Mouse (Mus musculus) pancreas, adult 10 weeks (tissue): Measurements from ENCODE around the gene Tmem132a. TPM values are rescaled to one million over a fixed set of nuclear protein-coding genes. Genes with fewer than 3 reads are reported as not detected.

Experiments
- polyA plus RNA-seq: library from polyadenylated mRNA; stranded (reverse); fragments of 350-450 nt; fragmentation: Illumina TruSeq; extraction: RNeasy Lipid Tissue Mini Kit (QIAGEN cat#74804); gene quantifications from one replicate; pipeline ENCODE4 v1.2.3, GENCODE M21; 2015; ENCODE audit warnings: low read depth, low replicate concordance; ENCODE audit not compliant: insufficient read depth

The Tmem132a gene
- polyA plus RNA-seq = 2.2 TPM

GRCm38 (mm10) chr19:10869886-10870527 is at the start of gene Tmem132a:
Gene Tmem132a, minus strand, starts transcription at chr19:10869940.

GRCm38 (mm10) chr19:10895016-10895528 is 25.3 kb upstream of the Tmem132a start, which contains the start of gene Prpf19:
Gene Prpf19, plus strand, starts transcription at chr19:10895231.

GRCm38 (mm10) chr19:10881426-10882154 is 11.8 kb upstream of the Tmem132a start, which contains the start of gene Tmem109:
Gene Tmem109, minus strand, starts transcription at chr19:10882001.

GRCm38 (mm10) chr19:10839010-10839892 is 30.5 kb downstream of the Tmem132a start, which contains the start of gene Slc15a3:
Gene Slc15a3, plus strand, starts transcription at chr19:10839727.

GRCm38 (mm10) chr19:10829436-10830175 is 40.1 kb downstream of the Tmem132a start, which contains the start of gene Cd6:
Gene Cd6, minus strand, starts transcription at chr19:10830058.

Other genes with a start within 250 kb of the Tmem132a start
- not detected for gene Vwce, start 235.7 kb downstream of the Tmem132a start, polyA plus RNA-seq
- gene Pga5, start 191.9 kb downstream of the Tmem132a start, polyA plus RNA-seq = not detected
- 9.0 TPM for gene Vps37c, start 181.2 kb downstream of the Tmem132a start, polyA plus RNA-seq
- 0.52 TPM for gene Cd5, start 130.9 kb downstream of the Tmem132a start, polyA plus RNA-seq
- gene Cd6, start 39.9 kb downstream of the Tmem132a start, polyA plus RNA-seq = not detected
- 0.63 TPM for gene Slc15a3, start 30.2 kb downstream of the Tmem132a start, polyA plus RNA-seq
- gene Tmem109, start 12.1 kb upstream of the Tmem132a start, polyA plus RNA-seq = 27.1 TPM
- 27.3 TPM for gene Prpf19, start 25.3 kb upstream of the Tmem132a start, polyA plus RNA-seq
- not detected for gene Zp1, start 50.7 kb upstream of the Tmem132a start, polyA plus RNA-seq
- gene Ptgdr2, start 67.2 kb upstream of the Tmem132a start, polyA plus RNA-seq = not detected
- gene Ccdc86, start 79.3 kb upstream of the Tmem132a start, polyA plus RNA-seq = 1.2 TPM
- gene Ms4a10, start 104.7 kb upstream of the Tmem132a start, polyA plus RNA-seq = not detected
- gene Ms4a15, start 123.3 kb upstream of the Tmem132a start, polyA plus RNA-seq = not detected
- not detected for gene Ms4a18, start 148.1 kb upstream of the Tmem132a start, polyA plus RNA-seq
- gene Ms4a8a, start 211.2 kb upstream of the Tmem132a start, polyA plus RNA-seq = not detected